Mouse (Mus musculus): ENCODE measurements around the gene Lgalsl. TPM values are rescaled to one million over a fixed set of nuclear protein-coding genes. Genes with fewer than 3 reads are reported as not detected.

Gene Lgalsl
- total and polyA plus RNA-seq, 3 experiments: 12.7 to 37.9 (median 31.7) TPM

DNA sequence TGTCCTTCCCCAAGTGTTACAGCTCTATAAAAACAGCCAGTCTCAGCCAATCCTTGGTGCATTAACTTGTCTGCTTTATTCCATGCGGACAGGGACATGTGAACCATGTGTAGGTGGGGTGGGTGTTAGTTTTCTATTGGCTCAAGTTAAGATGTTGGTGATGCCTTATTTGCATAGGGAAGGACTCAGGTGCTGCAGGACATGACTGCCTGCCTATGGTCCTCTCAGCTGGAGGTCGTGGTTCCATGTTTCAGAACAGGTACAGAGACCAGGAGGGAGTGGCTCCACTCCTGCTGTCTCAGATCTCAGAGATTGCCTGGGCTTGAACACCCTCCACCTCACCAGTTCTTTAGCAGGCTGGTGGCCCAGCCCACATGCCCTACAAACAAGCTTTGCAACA lies 44.7 kb downstream of the Lgalsl start:
- Histone ChIP-seq H3K9ac (ENCODE audit: low read depth, low read length) (no peak overlapping the region), H3K27ac (no peak overlapping the region), H3K36me3 (ENCODE audit: control insufficient read depth, insufficient read depth, low read length) (no peaks in the 10 kb centered on the region), H3K27me3 (ENCODE audit: control insufficient read depth, insufficient read depth, low read length) (no peaks in the 10 kb centered on the region), H3K4me1 (ENCODE audit: control insufficient read depth, insufficient read depth, low read length) (no peaks in the 10 kb centered on the region), H3K4me3 (no peak overlapping the region), H3K79me2 (replicated peaks; ENCODE audit: control insufficient read depth, insufficient read depth, low read length) (no peaks in the 10 kb centered on the region)
- 78% methylated on average over 2 of the region's 2 CpGs for WGBS
- TF ChIP-seq EP300 (IDR thresholded peaks at IDR 0.05; ENCODE audit: insufficient read depth, low read depth, low read length) (no peak), POLR2A (IDR thresholded peaks at IDR 0.05; ENCODE audit: insufficient read depth, low read depth, low read length) (no peak), CTCF (IDR thresholded peaks at IDR 0.05) (no peak)
- no peak for DNase-seq
- intact Hi-C loops (cut with DNase I): no loop called here

DNA sequence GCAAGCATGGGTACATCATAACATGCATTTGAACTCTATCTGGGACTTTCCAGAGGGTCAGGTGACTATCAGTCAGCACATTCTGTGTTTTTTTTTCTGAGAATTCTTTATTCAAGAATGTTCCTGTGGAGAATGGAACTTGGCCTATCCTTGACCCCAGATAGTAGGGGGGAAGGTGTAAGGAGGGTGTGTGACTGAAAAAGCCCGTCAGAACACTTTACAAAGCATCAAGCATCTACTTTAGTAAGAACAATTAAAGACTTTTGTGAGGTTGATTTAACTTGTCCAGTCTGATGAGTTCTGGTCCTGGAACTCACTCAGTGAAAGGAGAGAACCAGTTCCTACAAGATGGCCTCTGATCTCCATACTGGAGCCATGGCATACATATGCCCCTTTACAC lies 45.7 kb downstream of the Lgalsl start:
- intact Hi-C loops (cut with DNase I): no loop called here
- WGBS: 66% methylated on average over 1 of the region's 1 CpGs
- TF ChIP-seq CTCF (IDR thresholded peaks at IDR 0.05) (no peak), POLR2A (IDR thresholded peaks at IDR 0.05; ENCODE audit: insufficient read depth, low read depth, low read length) (no peak), EP300 (IDR thresholded peaks at IDR 0.05; ENCODE audit: insufficient read depth, low read depth, low read length) (no peak)
- H3K4me3 ChIP-seq: no peak overlapping the region
- no peak overlapping the region for H3K27ac ChIP-seq
- DNase-seq: no peak
- H3K79me2 ChIP-seq (replicated peaks; ENCODE audit: control insufficient read depth, insufficient read depth, low read length): no peaks in the 10 kb centered on the region
- no peaks in the 10 kb centered on the region for H3K36me3 ChIP-seq (ENCODE audit: control insufficient read depth, insufficient read depth, low read length)
- no peaks in the 10 kb centered on the region for H3K4me1 ChIP-seq (ENCODE audit: control insufficient read depth, insufficient read depth, low read length)
- no peaks in the 10 kb centered on the region for H3K27me3 ChIP-seq (ENCODE audit: control insufficient read depth, insufficient read depth, low read length)
- H3K9ac ChIP-seq (ENCODE audit: low read depth, low read length): no peak overlapping the region

DNA sequence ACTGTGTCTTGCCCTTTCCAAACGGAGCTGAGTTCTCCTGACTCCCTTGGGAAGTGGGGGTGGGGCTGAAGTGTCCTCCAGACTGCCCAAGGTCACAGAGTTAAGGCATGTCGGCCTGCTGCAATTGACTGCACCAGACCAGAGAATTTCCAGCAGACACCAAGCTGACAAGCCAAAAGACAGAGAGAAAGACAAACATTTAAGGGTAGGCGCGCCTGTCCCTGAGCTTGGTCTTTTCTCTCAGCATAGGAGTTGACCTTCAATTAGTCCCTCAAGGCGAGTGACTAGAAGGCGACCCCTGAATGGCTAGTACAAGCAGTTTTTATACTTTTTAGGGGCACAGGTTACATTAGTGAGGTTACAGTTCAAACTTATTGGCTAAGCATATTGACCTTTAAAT lies 46.1 kb downstream of the Lgalsl start:
- Histone ChIP-seq H3K9ac (ENCODE audit: low read depth, low read length) (no peak overlapping the region), H3K36me3 (ENCODE audit: control insufficient read depth, insufficient read depth, low read length) (no peaks in the 10 kb centered on the region), H3K27ac (no peak overlapping the region), H3K27me3 (ENCODE audit: control insufficient read depth, insufficient read depth, low read length) (no peaks in the 10 kb centered on the region), H3K79me2 (replicated peaks; ENCODE audit: control insufficient read depth, insufficient read depth, low read length) (no peaks in the 10 kb centered on the region), H3K4me3 (no peak overlapping the region), H3K4me1 (ENCODE audit: control insufficient read depth, insufficient read depth, low read length) (no peaks in the 10 kb centered on the region)
- intact Hi-C loops (cut with DNase I): no loop called here
- WGBS: 83% methylated on average over 6 of the region's 6 CpGs
- TF ChIP-seq POLR2A (IDR thresholded peaks at IDR 0.05; ENCODE audit: insufficient read depth, low read depth, low read length): no peak
- no peak for TF ChIP-seq EP300 (IDR thresholded peaks at IDR 0.05; ENCODE audit: insufficient read depth, low read depth, low read length)
- no peak for TF ChIP-seq CTCF (IDR thresholded peaks at IDR 0.05)
- DNase-seq: no peak

DNA sequence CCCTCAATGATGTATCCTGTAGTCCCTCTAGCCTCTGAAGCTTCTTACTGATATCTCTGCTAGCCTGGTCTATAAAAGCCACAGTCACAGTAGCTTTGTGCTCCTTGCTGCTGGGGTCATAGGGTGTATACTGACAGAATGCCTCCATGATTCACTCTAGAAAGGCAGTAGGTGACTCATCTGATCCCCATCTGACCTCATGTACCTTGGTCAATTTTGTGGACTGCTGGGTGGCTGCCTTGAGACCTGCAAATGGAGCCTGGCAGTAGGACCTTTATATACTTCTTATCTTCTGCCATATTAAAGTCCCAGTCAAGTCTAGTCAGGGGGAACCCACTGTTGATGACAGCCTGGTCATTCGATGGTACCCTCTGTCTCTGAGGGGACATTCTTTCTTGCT lies 47.4 kb downstream of the Lgalsl start:
- Histone ChIP-seq H3K27ac (no peak overlapping the region), H3K27me3 (ENCODE audit: control insufficient read depth, insufficient read depth, low read length) (no peaks in the 10 kb centered on the region), H3K9ac (ENCODE audit: low read depth, low read length) (no peak overlapping the region), H3K4me3 (no peak overlapping the region), H3K79me2 (replicated peaks; ENCODE audit: control insufficient read depth, insufficient read depth, low read length) (no peaks in the 10 kb centered on the region), H3K36me3 (ENCODE audit: control insufficient read depth, insufficient read depth, low read length) (no peaks in the 10 kb centered on the region), H3K4me1 (ENCODE audit: control insufficient read depth, insufficient read depth, low read length) (no peaks in the 10 kb centered on the region)
- TF ChIP-seq POLR2A (IDR thresholded peaks at IDR 0.05; ENCODE audit: insufficient read depth, low read depth, low read length): no peak
- no peak for TF ChIP-seq CTCF (IDR thresholded peaks at IDR 0.05)
- no peak for TF ChIP-seq EP300 (IDR thresholded peaks at IDR 0.05; ENCODE audit: insufficient read depth, low read depth, low read length)
- 91% methylated on average over 1 of the region's 1 CpGs for WGBS
- intact Hi-C loops (cut with DNase I): no loop called here
- DNase-seq: no peak

DNA sequence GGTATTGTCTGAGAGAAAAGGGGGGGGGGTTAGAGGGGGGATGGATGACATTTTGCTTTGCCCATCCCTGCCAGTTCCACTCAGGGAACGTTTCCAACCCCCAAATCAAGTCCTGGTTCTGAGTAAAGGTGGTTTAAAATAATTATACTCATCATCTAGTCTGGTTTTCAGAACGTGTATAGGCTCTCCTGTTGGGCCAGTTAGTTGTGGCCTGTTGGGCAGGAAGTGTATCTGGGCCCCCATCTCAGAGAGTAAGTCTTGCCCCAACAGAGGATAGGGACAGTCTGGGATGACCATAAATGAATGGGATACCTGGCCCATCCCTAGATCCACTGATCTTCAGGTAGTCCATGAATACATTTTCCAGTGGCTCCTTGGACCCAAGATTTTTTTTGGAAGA lies 48.2 kb downstream of the Lgalsl start:
- no peaks in the 10 kb centered on the region for H3K79me2 ChIP-seq (replicated peaks; ENCODE audit: control insufficient read depth, insufficient read depth, low read length)
- H3K27ac ChIP-seq: no peak overlapping the region

DNA sequence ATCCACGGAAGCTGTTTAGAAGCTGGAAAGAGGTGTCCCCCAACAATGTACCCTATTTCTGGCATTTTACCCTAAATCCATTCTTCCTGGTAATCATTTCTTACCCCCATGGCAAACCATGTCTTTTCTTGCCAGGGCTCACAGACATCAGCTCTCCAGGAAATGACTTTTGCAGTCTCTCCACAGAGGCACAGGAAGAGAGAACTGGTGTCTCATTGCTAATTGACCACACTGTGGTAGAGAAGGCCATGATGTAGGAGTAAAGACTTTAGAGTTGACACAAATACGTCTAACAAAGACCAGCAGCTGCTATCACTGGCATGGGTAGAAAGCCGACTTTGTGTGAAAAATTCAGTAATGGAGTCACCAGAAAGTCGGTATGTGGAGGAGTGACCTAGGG lies 50.5 kb downstream of the Lgalsl start:
- H3K27ac ChIP-seq: no peak overlapping the region
- intact Hi-C loops (cut with DNase I): no loop called here
- DNase-seq: no peak

More for the DNA sequence above, 48.2 kb downstream of the Lgalsl start:
- H3K27me3 ChIP-seq (ENCODE audit: control insufficient read depth, insufficient read depth, low read length): no peaks in the 10 kb centered on the region
- 54% methylated on average over 2 of the region's 2 CpGs for WGBS
- H3K4me1 ChIP-seq (ENCODE audit: control insufficient read depth, insufficient read depth, low read length): no peaks in the 10 kb centered on the region
- no peak for TF ChIP-seq POLR2A (IDR thresholded peaks at IDR 0.05; ENCODE audit: insufficient read depth, low read depth, low read length)
- TF ChIP-seq EP300 (IDR thresholded peaks at IDR 0.05; ENCODE audit: insufficient read depth, low read depth, low read length): no peak
- no peak for TF ChIP-seq CTCF (IDR thresholded peaks at IDR 0.05)
- H3K9ac ChIP-seq (ENCODE audit: low read depth, low read length): no peak overlapping the region
- intact Hi-C loops (cut with DNase I): no loop called here
- DNase-seq: no peak
- no peaks in the 10 kb centered on the region for H3K36me3 ChIP-seq (ENCODE audit: control insufficient read depth, insufficient read depth, low read length)
- no peak overlapping the region for H3K4me3 ChIP-seq

More for the DNA sequence above, 50.5 kb downstream of the Lgalsl start:
- Histone ChIP-seq H3K9ac (ENCODE audit: low read depth, low read length) (no peak overlapping the region), H3K4me3 (no peak overlapping the region), H3K4me1 (ENCODE audit: control insufficient read depth, insufficient read depth, low read length) (no peaks in the 10 kb centered on the region), H3K27me3 (ENCODE audit: control insufficient read depth, insufficient read depth, low read length) (no peaks in the 10 kb centered on the region), H3K36me3 (ENCODE audit: control insufficient read depth, insufficient read depth, low read length) (no peaks in the 10 kb centered on the region), H3K79me2 (replicated peaks; ENCODE audit: control insufficient read depth, insufficient read depth, low read length) (no peaks in the 10 kb centered on the region)
- TF ChIP-seq EP300 (IDR thresholded peaks at IDR 0.05; ENCODE audit: insufficient read depth, low read depth, low read length): no peak
- TF ChIP-seq POLR2A (IDR thresholded peaks at IDR 0.05; ENCODE audit: insufficient read depth, low read depth, low read length): no peak
- TF ChIP-seq CTCF (IDR thresholded peaks at IDR 0.05): no peak
- 66% methylated on average over 4 of the region's 4 CpGs for WGBS
